Mouse (Mus musculus): ENCODE measurements around the gene Fut11. TPM values are rescaled to one million over a fixed set of nuclear protein-coding genes. Genes with fewer than 3 reads are reported as not detected.

Fut11 gene
- polyA plus RNA-seq, 1 experiment from 2014 or later, result 16.7 TPM

DNA sequence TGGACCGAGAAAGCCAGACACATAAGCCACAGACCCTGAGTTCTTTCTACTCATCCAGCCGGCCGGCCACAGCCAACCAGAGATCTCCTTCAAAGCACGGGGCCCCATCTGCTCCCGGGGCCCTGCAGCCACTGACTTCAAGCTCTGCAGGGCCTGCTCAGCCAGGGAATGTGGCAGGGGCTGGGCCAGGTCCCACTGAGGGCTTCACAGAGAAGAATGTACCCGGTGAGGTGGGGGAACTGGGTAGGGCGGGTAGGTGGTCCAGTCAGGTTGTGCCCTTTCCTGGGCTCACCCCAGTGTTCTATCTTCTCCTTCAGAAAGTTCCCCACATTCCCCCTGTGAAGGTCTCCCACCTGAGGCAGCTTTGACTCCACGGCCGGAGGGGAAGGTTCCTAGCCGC lies 23.7 kb downstream of the Fut11 start:
- Histone ChIP-seq H3K4me2 (replicated peaks; ENCODE audit: low read depth, low read length) (no peak overlapping the region), H3K27ac (ENCODE audit: low read depth, low read length) (no peak overlapping the region), H3K27me3 (ENCODE audit: control insufficient read depth, insufficient read depth, low read length) (no peaks in the 10 kb centered on the region), H3K9ac (ENCODE audit: low read depth, low read length) (no peak overlapping the region), H3K9me3 (ENCODE audit: control insufficient read depth, low read length) (no peaks in the 10 kb centered on the region), H3K4me1 (replicated peaks; ENCODE audit: control insufficient read depth, insufficient read depth, low read length) (no peaks in the 10 kb centered on the region), H3K4me3 (ENCODE audit: low read depth, low read length) (no peak overlapping the region), H3K36me3 (ENCODE audit: control insufficient read depth, insufficient read depth, low read length) (peaks cover 25% of the 10 kb centered on the region)
- no peak for ATAC-seq (ENCODE audit: low FRiP score)
- WGBS, result 92% methylated on average over 10 of the region's 10 CpGs
- DNase-seq (ENCODE audit: low spot score), result no peak

DNA sequence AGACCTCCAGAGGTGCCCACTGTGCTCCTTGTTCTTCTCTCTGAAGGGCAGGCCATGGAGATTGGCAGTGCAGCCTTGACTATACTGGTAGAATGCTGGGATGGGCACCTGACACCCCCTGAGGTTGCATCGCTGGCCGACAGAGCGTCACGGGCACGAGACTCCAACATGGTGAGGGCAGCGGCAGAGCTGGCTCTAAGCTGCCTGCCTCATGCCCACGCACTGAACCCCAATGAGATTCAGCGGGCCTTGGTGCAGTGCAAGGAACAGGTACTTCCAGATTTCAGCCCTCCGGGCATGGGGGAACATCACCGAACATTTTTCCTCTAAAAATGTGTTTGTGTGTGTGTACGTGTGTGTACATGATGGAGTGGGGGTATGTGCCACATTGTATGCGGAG lies 25.0 kb downstream of the Fut11 start:
- H3K4me1 ChIP-seq (replicated peaks; ENCODE audit: control insufficient read depth, insufficient read depth, low read length), result no peaks in the 10 kb centered on the region
- H3K36me3 ChIP-seq (ENCODE audit: control insufficient read depth, insufficient read depth, low read length), result peaks cover 18% of the 10 kb centered on the region
- no peak overlapping the region for H3K27ac ChIP-seq (ENCODE audit: low read depth, low read length)
- ATAC-seq (ENCODE audit: low FRiP score) (no peak), DNase-seq (ENCODE audit: low spot score) (no peak)
- 94% methylated on average over 12 of the region's 12 CpGs for WGBS
- H3K27me3 ChIP-seq (ENCODE audit: control insufficient read depth, insufficient read depth, low read length), result no peaks in the 10 kb centered on the region
- H3K4me3 ChIP-seq (ENCODE audit: low read depth, low read length), result no peak overlapping the region
- H3K9me3 ChIP-seq (ENCODE audit: control insufficient read depth, low read length), result no peaks in the 10 kb centered on the region
- no peak overlapping the region for H3K4me2 ChIP-seq (replicated peaks; ENCODE audit: low read depth, low read length)
- H3K9ac ChIP-seq (ENCODE audit: low read depth, low read length), result no peak overlapping the region

DNA sequence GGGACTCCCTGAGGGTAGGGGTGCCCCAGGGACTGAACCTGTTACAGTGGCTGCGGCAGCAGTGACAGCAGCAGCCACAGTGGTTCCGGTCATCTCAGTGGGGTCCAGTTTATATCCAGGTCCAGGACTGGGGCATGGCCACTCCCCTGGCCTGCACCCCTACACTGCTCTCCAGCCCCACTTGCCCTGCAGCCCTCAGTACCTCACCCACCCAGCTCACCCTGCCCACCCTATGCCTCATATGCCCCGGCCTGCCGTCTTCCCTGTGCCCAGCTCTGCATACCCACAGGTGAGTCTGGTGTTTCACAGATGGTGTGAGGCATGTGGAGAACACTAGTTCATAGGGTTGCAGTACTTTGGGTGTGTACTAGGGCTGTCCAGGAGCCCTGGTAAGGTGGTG lies 26.6 kb downstream of the Fut11 start:
- no peak overlapping the region for H3K27ac ChIP-seq (ENCODE audit: low read depth, low read length)
- H3K36me3 ChIP-seq (ENCODE audit: control insufficient read depth, insufficient read depth, low read length), result peaks cover 19% of the 10 kb centered on the region
- H3K4me3 ChIP-seq (ENCODE audit: low read depth, low read length), result no peak overlapping the region
- no peaks in the 10 kb centered on the region for H3K9me3 ChIP-seq (ENCODE audit: control insufficient read depth, low read length)
- no peak overlapping the region for H3K9ac ChIP-seq (ENCODE audit: low read depth, low read length)
- no peak overlapping the region for H3K4me2 ChIP-seq (replicated peaks; ENCODE audit: low read depth, low read length)
- no peak for DNase-seq (ENCODE audit: low spot score)
- H3K27me3 ChIP-seq (ENCODE audit: control insufficient read depth, insufficient read depth, low read length), result no peaks in the 10 kb centered on the region
- no peaks in the 10 kb centered on the region for H3K4me1 ChIP-seq (replicated peaks; ENCODE audit: control insufficient read depth, insufficient read depth, low read length)
- 85% methylated on average over 4 of the region's 4 CpGs for WGBS
- no peak for ATAC-seq (ENCODE audit: low FRiP score)

DNA sequence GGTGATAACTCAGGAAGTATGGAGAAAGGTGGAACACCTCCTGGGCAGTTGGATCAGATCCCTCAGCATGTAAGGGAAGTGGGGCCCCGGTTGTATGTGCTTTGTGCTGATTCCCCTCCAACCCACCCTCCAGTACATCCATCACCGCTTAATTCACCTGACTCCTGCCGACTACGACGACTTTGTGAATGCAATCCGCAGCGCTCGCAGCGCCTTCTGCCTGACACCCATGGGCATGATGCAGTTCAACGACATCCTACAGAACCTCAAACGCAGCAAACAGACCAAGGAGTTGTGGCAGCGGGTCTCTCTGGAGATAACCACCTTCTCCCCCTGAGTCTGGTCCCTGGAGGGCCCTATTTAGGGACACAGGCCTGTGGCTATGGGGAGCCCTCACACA lies 28.2 kb downstream of the Fut11 start:
- no peaks in the 10 kb centered on the region for H3K27me3 ChIP-seq (ENCODE audit: control insufficient read depth, insufficient read depth, low read length)
- ATAC-seq (ENCODE audit: low FRiP score) (no peak), DNase-seq (ENCODE audit: low spot score) (no peak)
- H3K4me2 ChIP-seq (replicated peaks; ENCODE audit: low read depth, low read length), result no peak overlapping the region
- no peak overlapping the region for H3K27ac ChIP-seq (ENCODE audit: low read depth, low read length)
- H3K4me3 ChIP-seq (ENCODE audit: low read depth, low read length), result no peak overlapping the region
- WGBS, result 95% methylated on average over 12 of the region's 12 CpGs
- peaks cover 17% of the 10 kb centered on the region for H3K36me3 ChIP-seq (ENCODE audit: control insufficient read depth, insufficient read depth, low read length)
- H3K4me1 ChIP-seq (replicated peaks; ENCODE audit: control insufficient read depth, insufficient read depth, low read length), result no peaks in the 10 kb centered on the region
- no peaks in the 10 kb centered on the region for H3K9me3 ChIP-seq (ENCODE audit: control insufficient read depth, low read length)
- no peak overlapping the region for H3K9ac ChIP-seq (ENCODE audit: low read depth, low read length)

DNA sequence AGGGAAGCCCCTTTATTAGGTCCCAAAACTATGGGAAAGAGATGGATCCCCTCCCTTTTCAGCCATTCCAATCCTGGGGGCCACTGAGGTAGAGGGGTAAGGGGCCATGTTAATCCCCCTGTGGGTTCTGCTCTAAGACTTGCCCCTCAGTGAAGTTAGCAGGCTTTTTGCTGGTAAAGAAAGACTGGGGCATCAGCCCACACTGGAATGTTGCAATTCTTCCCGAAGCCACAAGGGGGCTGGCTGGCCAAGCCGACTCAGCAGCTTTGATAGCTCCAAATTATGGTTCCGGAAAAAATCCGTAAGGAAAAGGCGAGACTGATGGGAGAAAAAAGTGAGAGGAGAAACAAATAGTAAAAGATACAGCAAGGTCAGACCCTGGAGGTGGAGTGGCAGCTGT lies 29.3 kb downstream of the Fut11 start:
- Histone ChIP-seq H3K4me1 (replicated peaks; ENCODE audit: control insufficient read depth, insufficient read depth, low read length) (no peaks in the 10 kb centered on the region), H3K27me3 (ENCODE audit: control insufficient read depth, insufficient read depth, low read length) (no peaks in the 10 kb centered on the region), H3K27ac (ENCODE audit: low read depth, low read length) (no peak overlapping the region), H3K36me3 (ENCODE audit: control insufficient read depth, insufficient read depth, low read length) (peaks cover 11% of the 10 kb centered on the region), H3K4me3 (ENCODE audit: low read depth, low read length) (no peak overlapping the region), H3K9me3 (ENCODE audit: control insufficient read depth, low read length) (no peaks in the 10 kb centered on the region), H3K4me2 (replicated peaks; ENCODE audit: low read depth, low read length) (no peak overlapping the region), H3K9ac (ENCODE audit: low read depth, low read length) (no peak overlapping the region)
- ATAC-seq (ENCODE audit: low FRiP score) (0 out of 2 replicates have a peak, but pooled peaks have one; percentile 7), DNase-seq (ENCODE audit: low spot score) (peak; percentile 77)
- WGBS, result 36% methylated on average over 5 of the region's 5 CpGs

DNA sequence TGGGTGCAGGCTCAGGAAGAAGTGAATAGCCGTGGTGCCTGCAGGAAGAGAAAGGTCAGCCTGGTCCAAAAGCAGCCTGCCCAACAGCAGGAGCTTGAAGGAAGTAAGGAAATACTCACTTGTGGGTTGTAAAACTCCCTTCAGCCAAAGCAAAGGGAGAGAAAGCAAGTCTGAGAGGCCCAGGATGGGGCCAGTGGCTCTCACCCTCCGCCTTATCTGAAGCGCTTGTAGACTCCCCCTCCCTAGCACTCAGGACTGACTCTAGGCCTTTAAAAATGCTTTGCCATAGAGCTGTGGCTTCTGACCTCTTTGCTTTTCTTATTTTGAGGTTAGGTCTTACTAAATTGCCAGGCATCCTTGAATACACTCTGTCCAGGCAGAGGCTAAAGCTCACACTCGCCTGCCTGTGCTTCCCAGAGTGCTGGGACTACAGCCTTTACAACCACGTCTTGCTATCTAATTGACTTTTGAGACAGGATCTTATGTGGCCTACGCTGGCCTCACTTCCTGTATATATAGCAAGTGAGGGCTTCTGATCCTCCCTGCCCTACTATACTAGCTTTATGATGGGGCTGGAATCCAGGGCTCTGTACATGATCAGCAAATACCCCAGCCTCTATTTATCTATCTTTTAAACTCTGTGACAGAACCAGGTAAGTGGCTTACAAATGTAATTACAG lies 31.0 kb downstream of the Fut11 start:
- Histone ChIP-seq H3K4me3 (ENCODE audit: low read depth, low read length) (no peak overlapping the region), H3K27me3 (ENCODE audit: control insufficient read depth, insufficient read depth, low read length) (no peaks in the 10 kb centered on the region), H3K36me3 (ENCODE audit: control insufficient read depth, insufficient read depth, low read length) (peaks cover 7% of the 10 kb centered on the region; the same call in 1 of the 2 replicates), H3K9ac (ENCODE audit: low read depth, low read length) (no peak overlapping the region), H3K27ac (ENCODE audit: low read depth, low read length) (no peak overlapping the region), H3K4me1 (replicated peaks; ENCODE audit: control insufficient read depth, insufficient read depth, low read length) (no peaks in the 10 kb centered on the region), H3K4me2 (replicated peaks; ENCODE audit: low read depth, low read length) (no peak overlapping the region), H3K9me3 (ENCODE audit: control insufficient read depth, low read length) (no peaks in the 10 kb centered on the region)
- no peak for ATAC-seq (ENCODE audit: low FRiP score)
- DNase-seq (ENCODE audit: low spot score), result no peak
- WGBS, result 84% methylated on average over 6 of the region's 6 CpGs

DNA sequence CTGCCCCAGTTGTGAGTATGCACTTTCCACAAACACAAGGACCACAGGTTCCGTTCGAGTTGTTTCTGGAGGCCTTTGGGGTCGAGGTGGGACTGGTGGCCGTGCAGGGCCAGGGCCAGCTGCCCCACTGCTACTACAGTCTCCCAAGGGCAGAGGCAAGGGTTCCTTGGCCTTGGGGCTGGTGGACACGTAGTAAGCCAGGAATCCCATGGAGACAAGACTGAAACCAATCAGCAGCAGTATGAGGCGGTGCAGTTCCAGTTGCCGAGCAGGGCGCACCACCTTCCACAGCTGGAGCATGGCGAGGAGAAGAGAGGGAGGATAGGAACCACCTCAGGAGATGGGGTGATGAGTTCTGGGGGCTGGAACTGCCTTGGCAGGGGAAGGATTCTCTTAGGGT lies 35.1 kb downstream of the Fut11 start:
- H3K9me3 ChIP-seq (ENCODE audit: control insufficient read depth, low read length), result no peaks in the 10 kb centered on the region
- no peak overlapping the region for H3K4me3 ChIP-seq (ENCODE audit: low read depth, low read length)
- H3K4me1 ChIP-seq (replicated peaks; ENCODE audit: control insufficient read depth, insufficient read depth, low read length), result 0 out of 2 replicates have a peak, but pooled peaks cover 2% of the 10 kb centered on the region
- no peak overlapping the region for H3K27ac ChIP-seq (ENCODE audit: low read depth, low read length)
- H3K4me2 ChIP-seq (replicated peaks; ENCODE audit: low read depth, low read length), result no peak overlapping the region
- peaks cover 7% of the 10 kb centered on the region; the same call in 1 of the 2 replicates for H3K36me3 ChIP-seq (ENCODE audit: control insufficient read depth, insufficient read depth, low read length)
- H3K9ac ChIP-seq (ENCODE audit: low read depth, low read length), result no peak overlapping the region
- no peaks in the 10 kb centered on the region for H3K27me3 ChIP-seq (ENCODE audit: control insufficient read depth, insufficient read depth, low read length)
- ATAC-seq (ENCODE audit: low FRiP score) (no peak), DNase-seq (ENCODE audit: low spot score) (no peak)
- WGBS, result 90% methylated on average over 9 of the region's 9 CpGs

DNA sequence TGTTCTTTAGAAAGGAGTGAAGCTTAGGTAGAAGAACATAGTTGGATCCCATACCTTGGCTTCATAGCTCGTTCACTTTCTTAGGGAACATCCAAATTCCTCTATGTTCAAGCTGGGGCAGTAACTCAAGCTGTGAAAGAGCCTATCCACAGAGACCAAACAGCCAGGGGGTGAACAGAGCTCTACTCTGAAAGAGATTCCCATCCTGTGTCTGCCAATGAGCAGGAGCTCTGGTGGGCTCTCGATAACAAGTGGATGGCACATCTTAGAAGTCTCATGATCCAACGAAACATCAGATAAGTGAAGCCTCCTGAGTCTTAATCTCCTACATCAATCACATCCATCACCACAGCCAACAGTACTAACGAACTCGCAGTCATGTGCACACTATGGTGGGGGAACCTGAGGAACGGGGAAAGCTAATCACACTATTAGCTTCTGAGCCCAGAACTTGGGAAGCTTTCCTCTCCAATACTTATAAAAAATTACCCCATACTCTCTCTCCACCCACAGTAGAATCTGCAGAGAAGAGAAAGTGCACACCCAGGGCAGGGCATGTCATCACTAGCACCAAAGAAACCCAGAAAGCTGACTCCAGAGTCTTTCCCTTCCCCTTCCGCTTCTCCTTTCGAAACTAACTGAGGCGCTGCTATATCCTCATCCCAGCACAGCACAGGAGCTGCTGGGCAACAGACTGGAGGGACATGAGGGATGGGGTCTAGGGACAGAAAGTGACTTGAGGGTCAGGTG lies 36.3 kb downstream of the Fut11 start:
- no peaks in the 10 kb centered on the region for H3K27me3 ChIP-seq (ENCODE audit: control insufficient read depth, insufficient read depth, low read length)
- DNase-seq (ENCODE audit: low spot score), result no peak
- no peak overlapping the region for H3K27ac ChIP-seq (ENCODE audit: low read depth, low read length)
- H3K4me3 ChIP-seq (ENCODE audit: low read depth, low read length), result no peak overlapping the region
- H3K4me2 ChIP-seq (replicated peaks; ENCODE audit: low read depth, low read length), result no peak overlapping the region
- 0 out of 2 replicates have a peak, but pooled peaks cover 2% of the 10 kb centered on the region for H3K4me1 ChIP-seq (replicated peaks; ENCODE audit: control insufficient read depth, insufficient read depth, low read length)
- no peaks in the 10 kb centered on the region for H3K9me3 ChIP-seq (ENCODE audit: control insufficient read depth, low read length)
- peaks cover 2% of the 10 kb centered on the region for H3K36me3 ChIP-seq (ENCODE audit: control insufficient read depth, insufficient read depth, low read length)
- ATAC-seq (ENCODE audit: low FRiP score), result no peak
- WGBS, result 91% methylated on average over 9 of the region's 9 CpGs
- no peak overlapping the region for H3K9ac ChIP-seq (ENCODE audit: low read depth, low read length)
